Mouse (Mus musculus) left cerebral cortex, postnatal 10 days (tissue): ENCODE data around the gene Pgap3. TPM values are rescaled to one million over a fixed set of nuclear protein-coding genes. Genes with fewer than 3 reads are reported as not detected.
A peak's percentile ranks its signal among the peaks of the same experiment; 100 is the strongest.
"Not testable (repeated sequence)": the region's sequence is repeated elsewhere in the genome, so short reads cannot be mapped to it uniquely, and the experiment has no call there.

Experiments used
- DNase-seq, 2 experiments: peaks; one replicate each; pipeline ENCODE4 v3.0.0; 2021 to 2022; ENCODE audit warnings: low spot score in 2 of 2, mixed read lengths in 1 of 2; ENCODE audit errors: extremely low spot score in 1 of 2
- intact Hi-C: fragments of 180-260 bp; cut with DNase I; formaldehyde crosslinking; loops from one replicate; pipeline ENCODE4 v1.15.1; 2025
- total RNA-seq, 2 experiments: library from RNA; stranded (reverse); gene quantifications; 2 replicates each; pipeline ENCODE4 v1.2.3; 2021

Pgap3 gene
- total RNA-seq, 2 experiments from 2014 or later, result 8.6 to 10.1 TPM

GRCm38 (mm10) chr11:98385638-98386585, 14.4 kb downstream of the Pgap3 start, which contains the start of gene Pnmt:
Gene Pnmt (plus strand): TSS chr11:98386450.
- intact Hi-C loops, result no loop called here
- DNase-seq, result no peak

GRCm38 (mm10) chr11:98384721-98385637, 15.3 kb downstream of the Pgap3 start:
- DNase-seq, result no peak
- intact Hi-C loops, result no loop called here

- intact Hi-C loops, result no loop called here
Measured at GRCm38 (mm10) chr11:98384216-98384615, 16.1 kb downstream of the Pgap3 start.

GRCm38 (mm10) chr11:98383261-98384030, 16.8 kb downstream of the Pgap3 start, which contains the start of gene Tcap:
Gene Tcap (plus strand): TSS chr11:98383811.
- DNase-seq, result no peak
- intact Hi-C loops, result no loop called here

More at GRCm38 (mm10) chr11:98384216-98384615, 16.1 kb downstream of the Pgap3 start:
- DNase-seq, result no peak

GRCm38 (mm10) chr11:98382405-98382804, 17.9 kb downstream of the Pgap3 start:
- intact Hi-C loops, DNase-seq: not testable (repeated sequence)

GRCm38 (mm10) chr11:98381651-98382050, 18.6 kb downstream of the Pgap3 start:
- intact Hi-C loops, result no loop called here
- no peak for DNase-seq

GRCm38 (mm10) chr11:98380106-98380505, 20.2 kb downstream of the Pgap3 start:
- DNase-seq, result no peak
- intact Hi-C loops, result no loop called here

GRCm38 (mm10) chr11:98379379-98379778, 20.9 kb downstream of the Pgap3 start:
- DNase-seq, result no peak
- intact Hi-C loops, result no loop called here

- DNase-seq, result no peak
- intact Hi-C loops, result no loop called here
Measured at GRCm38 (mm10) chr11:98377787-98378186, 22.5 kb downstream of the Pgap3 start.

GRCm38 (mm10) chr11:98376756-98377155, 23.5 kb downstream of the Pgap3 start:
- intact Hi-C loops, result no loop called here
- DNase-seq, result no peak

- intact Hi-C loops, result no loop called here
- DNase-seq, result no peak
Measured at GRCm38 (mm10) chr11:98374266-98374665, 26.0 kb downstream of the Pgap3 start.

- no peak for DNase-seq
- intact Hi-C loops, result no loop called here
Measured at GRCm38 (mm10) chr11:98373244-98373643, 27.0 kb downstream of the Pgap3 start.

GRCm38 (mm10) chr11:98372406-98372805, 27.9 kb downstream of the Pgap3 start:
- DNase-seq, result peak in 1 of 2 experiments; percentile 67
- intact Hi-C loops, result no loop called here

GRCm38 (mm10) chr11:98371556-98372240, 28.6 kb downstream of the Pgap3 start:
- no peak for DNase-seq
- intact Hi-C loops, result no loop called here

- no peak for DNase-seq
- intact Hi-C loops, result no loop called here
Measured at GRCm38 (mm10) chr11:98370588-98370987, 29.7 kb downstream of the Pgap3 start.

GRCm38 (mm10) chr11:98369337-98369736, 31.0 kb downstream of the Pgap3 start:
- no peak for DNase-seq
- intact Hi-C loops, result no loop called here

- no peak for DNase-seq
- intact Hi-C loops, result no loop called here
Measured at GRCm38 (mm10) chr11:98367863-98368186, 32.5 kb downstream of the Pgap3 start.

- peak; percentile 48 to 58 for DNase-seq
- intact Hi-C loops, result no loop called here
Measured at GRCm38 (mm10) chr11:98367171-98367862, 33.0 kb downstream of the Pgap3 start.
